Mouse (Mus musculus) liver, postnatal 0 days (tissue): Measurements from ENCODE around the gene Sphk1.

Experiments used
- CTCF ChIP-seq: sonication (generic); IDR thresholded peaks from 2 replicates; pipeline ENCODE4 v1.5.1; 2016; ENCODE audit warnings: antibody characterized with exemption, low read depth
- EP300 ChIP-seq: IDR thresholded peaks from 2 replicates; pipeline ENCODE4 v1.6.1; 2016; ENCODE audit warnings: antibody characterized with exemption, low read depth, mild to moderate bottlenecking

GRCm38 (mm10) chr11:116531371-116532191 is 856 bp downstream of the Sphk1 start:
- TF ChIP-seq CTCF: no peak
- no peak for TF ChIP-seq EP300
